Mouse (Mus musculus) lung, postnatal 25 days (tissue): ENCODE results near the gene Coq8b.
A peak's percentile ranks its signal among the peaks of the same experiment; 100 is the strongest.
"Not testable (repeated sequence)": the region's sequence is repeated elsewhere in the genome, so short reads cannot be mapped to it uniquely, and the experiment has no call there.

ENCODE experiments used
- DNase-seq: peaks from one replicate; pipeline ENCODE4 v3.0.0; 2022; ENCODE audit warnings: low spot score

Coq8b gene

GRCm38 (mm10) chr7:27228865-27229264 is 4.0 kb upstream of the Coq8b start:
- no peak for DNase-seq

- DNase-seq, result no peak
These were observed 2.0 kb upstream of the Coq8b start for GRCm38 (mm10) chr7:27230781-27231180.

- DNase-seq, result peak; percentile 57
These were observed 1.0 kb upstream of the Coq8b start for GRCm38 (mm10) chr7:27231693-27232331.

GRCm38 (mm10) chr7:27233300-27233699 is 477 bp downstream of the Coq8b start:
- DNase-seq, result no peak

GRCm38 (mm10) chr7:27235726-27236125 is 2.9 kb downstream of the Coq8b start:
- DNase-seq, result no peak

GRCm38 (mm10) chr7:27237527-27237926 is 4.7 kb downstream of the Coq8b start:
- no peak for DNase-seq

GRCm38 (mm10) chr7:27238568-27238967 is 5.7 kb downstream of the Coq8b start:
- DNase-seq, result peak; percentile 47

- DNase-seq, result no peak
These were observed 10.4 kb downstream of the Coq8b start for GRCm38 (mm10) chr7:27243211-27243610.

- DNase-seq, result not testable (repeated sequence)
These were observed 11.3 kb downstream of the Coq8b start for GRCm38 (mm10) chr7:27244088-27244487.

- DNase-seq, result no peak
These were observed 16.3 kb downstream of the Coq8b start for GRCm38 (mm10) chr7:27249146-27249545.

- no peak for DNase-seq
These were observed 17.1 kb downstream of the Coq8b start for GRCm38 (mm10) chr7:27249928-27250327.

- peak; percentile 66 for DNase-seq
These were observed 19.1 kb downstream of the Coq8b start for GRCm38 (mm10) chr7:27251946-27252345.

- no peak for DNase-seq
These were observed 22.9 kb downstream of the Coq8b start for GRCm38 (mm10) chr7:27255721-27256120.

- no peak for DNase-seq
These were observed 24.4 kb downstream of the Coq8b start for GRCm38 (mm10) chr7:27257046-27257851.

- no peak for DNase-seq
These were observed 25.0 kb downstream of the Coq8b start for GRCm38 (mm10) chr7:27257852-27258204.

- DNase-seq, result peak; percentile 92
These were observed 25.5 kb downstream of the Coq8b start, which contains the start of gene Numbl for GRCm38 (mm10) chr7:27258205-27258899. Numbl (plus strand) TSS chr7:27258433.

- DNase-seq, result no peak
These were observed 26.5 kb downstream of the Coq8b start for GRCm38 (mm10) chr7:27259271-27259721.

- no peak for DNase-seq
These were observed 26.9 kb downstream of the Coq8b start for GRCm38 (mm10) chr7:27259771-27260170.

GRCm38 (mm10) chr7:27260856-27261255 is 28.0 kb downstream of the Coq8b start:
- no peak for DNase-seq

- DNase-seq, result no peak
These were observed 29.1 kb downstream of the Coq8b start for GRCm38 (mm10) chr7:27261888-27262287.

GRCm38 (mm10) chr7:27264761-27265160 is 31.9 kb downstream of the Coq8b start:
- no peak for DNase-seq

- no peak for DNase-seq
These were observed 33.8 kb downstream of the Coq8b start for GRCm38 (mm10) chr7:27266515-27267128.
